Mouse (Mus musculus): ENCODE measurements around the gene Car5b. TPM values are rescaled to one million over a fixed set of nuclear protein-coding genes. Genes with fewer than 3 reads are reported as not detected.

Gene Car5b
- polyA plus RNA-seq, 1 experiment = 4.5 TPM

DNA sequence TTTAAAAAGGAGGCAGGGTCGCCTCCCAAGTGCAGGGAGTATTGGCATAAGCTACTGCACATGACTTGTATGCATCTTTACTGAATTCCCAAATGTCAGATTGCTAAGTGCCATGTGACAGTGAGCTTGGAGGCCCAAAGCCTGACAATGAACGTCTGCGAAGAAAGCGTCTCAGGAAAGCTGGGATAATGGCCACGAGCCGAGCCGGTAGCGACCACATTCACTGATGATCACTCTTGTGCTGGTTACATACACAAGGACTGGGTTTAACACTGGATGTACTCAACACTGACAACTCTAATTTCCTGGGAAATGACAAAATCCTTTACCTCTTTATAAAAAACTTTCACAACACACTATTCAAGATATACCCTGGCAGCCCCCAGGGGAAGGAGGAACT, 93.1 kb downstream of the Car5b start:
- H3K4me1 ChIP-seq (ENCODE audit: control insufficient read depth, insufficient read depth, low read length) = no peaks in the 10 kb centered on the region

GRCm38 (mm10) chrX:163929550-163929949, 98.2 kb downstream of the Car5b start:
- Histone ChIP-seq H3K4me1 (ENCODE audit: control insufficient read depth, insufficient read depth, low read length) (no peaks in the 10 kb centered on the region), H3K4me3 (replicated peaks; ENCODE audit: extremely low read depth, low read depth, low read length) (no peak overlapping the region)
- DNase-seq = no peak
- TF ChIP-seq POLR2A (IDR thresholded peaks at IDR 0.05; ENCODE audit: borderline replicate concordance, extremely low read depth, low read depth, low read length) = no peak
- TF ChIP-seq CTCF (IDR thresholded peaks at IDR 0.05; ENCODE audit: insufficient read depth, low read length) = no peak

More for the DNA sequence above, 93.1 kb downstream of the Car5b start:
- 85% methylated on average over 8 of the region's 8 CpGs for WGBS
- no peak for TF ChIP-seq CTCF (IDR thresholded peaks at IDR 0.05; ENCODE audit: insufficient read depth, low read length)
- TF ChIP-seq POLR2A (IDR thresholded peaks at IDR 0.05; ENCODE audit: borderline replicate concordance, extremely low read depth, low read depth, low read length) = no peak
- no peak for DNase-seq
- no peak overlapping the region for H3K4me3 ChIP-seq (replicated peaks; ENCODE audit: extremely low read depth, low read depth, low read length)

Other genes with a start within 250 kb of the Car5b start
- 4.1 and 6.6 TPM in 2 replicates for gene Ap1s2, start 119.0 kb downstream of the Car5b start, polyA plus RNA-seq (2012; rRNA removed)
- 9.7 and 13.5 TPM in 2 replicates for gene Zrsr2, start 69.3 kb downstream of the Car5b start, polyA plus RNA-seq (2012; rRNA removed)
- 5.3 and 5.7 TPM in 2 replicates for gene Siah1b, start 48.5 kb upstream of the Car5b start, polyA plus RNA-seq (2012; rRNA removed)
- not detected in 2 replicates for gene Cltrn, start 60.8 kb upstream of the Car5b start, polyA plus RNA-seq (2012; rRNA removed)
- gene Ace2, start 111.3 kb upstream of the Car5b start, polyA plus RNA-seq (2012; rRNA removed) = 1.9 and 3.3 TPM in 2 replicates
- gene Bmx, start 230.2 kb upstream of the Car5b start, polyA plus RNA-seq (2012; rRNA removed) = 1.4 and 2.7 TPM in 2 replicates
- 11.1 and 11.9 TPM in 2 replicates for gene Pir, start 241.4 kb upstream of the Car5b start, polyA plus RNA-seq (2012; rRNA removed)

All from lung, adult 2 months (tissue).